Mouse (Mus musculus): ENCODE measurements at regions not wholly inside any gene's neighbourhood (a gene's known extent, or its start where the extent isn't known, plus 50 kb on each side); places are given as distances from the start of the nearest gene placed in this dataset.

DNA sequence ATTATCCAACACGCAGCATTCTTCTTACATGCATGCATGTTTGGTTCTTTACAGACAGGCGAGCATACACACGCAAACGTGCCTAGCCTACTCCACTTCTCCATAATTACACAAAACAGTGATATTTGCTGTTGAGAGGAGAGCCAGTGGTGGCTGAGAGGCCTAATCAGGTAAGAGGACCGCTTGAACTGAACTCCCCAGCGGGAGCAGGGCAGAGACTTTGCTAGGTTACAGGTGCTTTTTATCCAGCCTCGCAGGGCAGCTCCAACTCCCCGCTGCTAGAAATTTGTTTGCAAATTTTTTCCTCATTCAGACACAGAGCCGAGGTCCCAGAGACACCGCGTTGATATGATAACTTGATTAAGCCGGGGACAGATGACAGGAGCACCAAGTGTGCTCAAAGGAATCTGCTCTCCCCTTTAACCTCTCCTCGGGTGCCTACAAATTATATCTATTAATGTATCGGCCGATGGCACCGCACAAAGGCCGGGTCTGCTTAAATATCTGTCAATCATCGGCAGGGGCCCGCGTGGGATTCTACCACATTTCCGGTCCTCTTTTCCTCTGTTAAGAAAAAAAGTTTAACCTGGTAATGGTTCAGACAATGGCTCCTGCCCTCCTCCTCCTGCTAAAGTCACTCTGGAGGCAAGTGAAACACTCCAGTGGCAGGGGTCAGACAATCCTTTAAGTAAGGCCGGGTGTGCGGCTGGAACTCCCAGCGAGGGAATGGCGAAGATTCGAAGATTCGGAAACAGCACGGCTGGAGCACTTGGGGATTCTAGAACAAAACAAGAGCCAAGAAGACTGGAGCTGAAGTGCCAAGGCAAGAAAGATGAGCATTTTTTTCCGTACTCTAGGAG lies 58.3 kb downstream of the Hes1 start:
- TF ChIP-seq POLR2A (IDR thresholded peaks at IDR 0.05; ENCODE audit: borderline replicate concordance, insufficient read depth, low read length): no peak
- TF ChIP-seq CTCF (IDR thresholded peaks at IDR 0.05; ENCODE audit: borderline replicate concordance, insufficient read depth, low read depth, low read length): no peak
